Mouse (Mus musculus) neural tube, embryonic 11.5 days (tissue): ENCODE measurements around the gene Lbh. TPM values are rescaled to one million over a fixed set of nuclear protein-coding genes. Genes with fewer than 3 reads are reported as not detected.
A peak's percentile ranks its signal among the peaks of the same experiment; 100 is the strongest.

Source experiments
- ATAC-seq: fragments of 200-750 bp; cut with Nextera tagmentation; 2 replicates; pipeline ENCODE4 v1.8.0; 2017; ENCODE audit warnings: moderate number of reproducible peaks, mild to moderate bottlenecking, moderate TSS enrichment, moderate library complexity; ENCODE audit not compliant: insufficient read depth, low FRiP score, low TSS enrichment
- DNase-seq: peaks from one replicate; pipeline ENCODE4 v3.0.0-alpha.2; 2015; ENCODE audit warnings: low spot score
- H3K27ac ChIP-seq: fragments of 300-500 bp; sonication (generic); 2 replicates; pipeline ENCODE4 v1.5.1; 2014; ENCODE audit warnings: low read depth, mild to moderate bottlenecking, low read length
- H3K27me3 ChIP-seq: fragments of 300-500 bp; sonication (generic); 2 replicates; pipeline ENCODE4 v1.6.1; 2014; ENCODE audit warnings: mild to moderate bottlenecking, low read length, mixed read lengths; ENCODE audit not compliant: control insufficient read depth, insufficient read depth
- H3K36me3 ChIP-seq: fragments of 300-500 bp; sonication (generic); 2 replicates; pipeline ENCODE4 v1.6.1; 2014; ENCODE audit warnings: mild to moderate bottlenecking, low read length, moderate library complexity, mixed read lengths; ENCODE audit not compliant: control insufficient read depth, insufficient read depth
- H3K4me1 ChIP-seq: fragments of 300-500 bp; sonication (generic); 2 replicates; pipeline ENCODE4 v1.6.1; 2014; ENCODE audit warnings: low read length, mixed read lengths; ENCODE audit not compliant: control insufficient read depth, insufficient read depth
- H3K4me2 ChIP-seq: fragments of 300-500 bp; sonication (generic); 2 replicates; pipeline ENCODE4 v1.6.1; 2014; ENCODE audit warnings: low read depth, mild to moderate bottlenecking, moderate library complexity
- H3K4me3 ChIP-seq: fragments of 300-500 bp; sonication (generic); 2 replicates; pipeline ENCODE4 v1.5.1; 2014; ENCODE audit warnings: low read depth, low read length
- H3K9ac ChIP-seq: fragments of 300-500 bp; sonication (generic); 2 replicates; pipeline ENCODE4 v1.6.1; 2014; ENCODE audit warnings: mild to moderate bottlenecking, low read length
- H3K9me3 ChIP-seq: fragments of 300-500 bp; sonication (generic); 2 replicates; pipeline ENCODE4 v1.6.1; 2016; ENCODE audit warnings: low read length; ENCODE audit not compliant: control insufficient read depth
- WGBS: fragments of 180-500 bp; shearing (Covaris S2); extraction: QIAGEN DNeasy Blood & Tissue Kit; methylation state at CpG from one replicate; pipeline ENCODE4 v1.1.7; 2014; 5-methylcytosine and 5-hydroxymethylcytosine counted together
- polyA plus RNA-seq: library from polyadenylated mRNA; unstranded; fragments of >200 nt; fragmentation: Nextera tagmentation; extraction: Ambion mirVana; gene quantifications from 2 replicates; pipeline ENCODE4 v1.2.1, GENCODE M21; 2014

Lbh gene
- polyA plus RNA-seq, 1 experiment from 2014 or later: 5.3 TPM

- Histone ChIP-seq H3K9ac (peak overlapping the region; percentile 79), H3K27me3 (no peaks in the 10 kb centered on the region)
- under 1% methylated on average over 49 of the region's 54 CpGs for WGBS
Measured at GRCm38 (mm10) chr17:72918571-72919541, 751 bp downstream of the Lbh start.

GRCm38 (mm10) chr17:72919641-72920040 lies 1.5 kb downstream of the Lbh start:
- Histone ChIP-seq H3K9me3 (no peaks in the 10 kb centered on the region), H3K4me2 (peak overlapping the region; percentile 56), H3K27ac (no peak overlapping the region), H3K4me1 (peaks cover 15% of the 10 kb centered on the region; the same call in 1 of the 2 replicates), H3K4me3 (peak overlapping the region; percentile 66), H3K27me3 (no peaks in the 10 kb centered on the region), H3K36me3 (no peaks in the 10 kb centered on the region), H3K9ac (peak overlapping the region; percentile 79)
- WGBS: 5% methylated on average over 3 of the region's 3 CpGs
- no peak for DNase-seq
- ATAC-seq: no peak

More at GRCm38 (mm10) chr17:72918571-72919541, 751 bp downstream of the Lbh start:
- H3K9me3 ChIP-seq: no peaks in the 10 kb centered on the region
- peak; percentile 62 for ATAC-seq
- peak overlapping the region; percentile 66 for H3K4me3 ChIP-seq
- DNase-seq: peak; percentile 76
- peak overlapping the region; percentile 56 for H3K4me2 ChIP-seq
- H3K4me1 ChIP-seq: peaks cover 15% of the 10 kb centered on the region; the same call in 1 of the 2 replicates
- no peaks in the 10 kb centered on the region for H3K36me3 ChIP-seq
- peak overlapping the region; percentile 82 for H3K27ac ChIP-seq

DNA sequence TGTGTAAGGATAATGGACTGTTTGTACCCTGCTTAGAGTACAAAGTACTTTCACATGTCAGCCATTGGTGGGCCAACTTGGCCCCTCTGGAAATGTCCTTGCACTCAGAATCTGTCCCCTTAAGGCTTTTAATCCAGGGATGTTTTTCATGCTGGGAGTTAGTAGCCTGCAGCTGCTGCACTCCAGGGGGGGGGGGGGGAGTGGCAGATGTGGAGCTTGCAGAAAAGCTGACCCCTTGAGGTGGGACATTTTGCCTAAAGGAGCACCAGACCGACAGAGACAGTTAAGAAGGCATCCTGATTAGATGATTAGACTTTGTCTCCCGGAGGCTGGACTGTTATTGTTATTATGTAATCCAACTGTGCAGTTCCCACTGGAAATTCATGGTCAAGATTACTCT lies 2.3 kb downstream of the Lbh start:
- peak overlapping the region; percentile 27 for H3K4me2 ChIP-seq
- H3K9ac ChIP-seq: no peak overlapping the region; the same call in 1 of the 2 replicates
- DNase-seq (no peak), ATAC-seq (no peak)
- no peak overlapping the region; the same call in 1 of the 2 replicates for H3K4me3 ChIP-seq
- H3K9me3 ChIP-seq: no peaks in the 10 kb centered on the region
- peaks cover 22% of the 10 kb centered on the region for H3K4me1 ChIP-seq
- no peaks in the 10 kb centered on the region for H3K36me3 ChIP-seq
- WGBS: 22% methylated on average over 2 of the region's 2 CpGs
- no peaks in the 10 kb centered on the region for H3K27me3 ChIP-seq
- no peak overlapping the region for H3K27ac ChIP-seq

- Histone ChIP-seq H3K9me3 (no peaks in the 10 kb centered on the region), H3K27me3 (no peaks in the 10 kb centered on the region), H3K27ac (no peak overlapping the region), H3K4me3 (no peak overlapping the region), H3K36me3 (no peaks in the 10 kb centered on the region), H3K4me1 (peaks cover 25% of the 10 kb centered on the region), H3K4me2 (no peak overlapping the region), H3K9ac (no peak overlapping the region; the same call in 1 of the 2 replicates)
- ATAC-seq: no peak
- 58% methylated on average over 8 of the region's 9 CpGs for WGBS
- DNase-seq: no peak
Measured at GRCm38 (mm10) chr17:72920971-72921370, 2.9 kb downstream of the Lbh start.

DNA sequence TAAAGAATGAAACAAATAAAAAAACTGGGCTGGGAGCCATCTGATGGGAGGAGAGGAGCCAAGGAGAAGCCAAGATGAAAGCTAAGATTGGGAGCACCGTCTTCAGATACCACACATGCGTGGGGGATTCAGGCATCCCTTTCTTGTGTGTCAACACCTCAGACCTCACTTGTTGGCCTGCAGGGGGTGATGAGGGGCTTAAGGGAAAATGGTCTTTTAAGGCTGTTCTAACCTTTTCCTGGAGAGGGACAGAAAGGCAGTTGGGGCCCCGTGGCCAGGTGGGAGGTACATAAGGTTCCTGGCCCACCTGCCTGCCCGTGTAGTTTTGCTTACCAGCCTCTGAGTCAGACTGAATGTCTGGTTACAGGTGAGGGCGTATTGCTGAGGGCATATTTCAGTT lies 4.1 kb downstream of the Lbh start:
- no peak overlapping the region for H3K27ac ChIP-seq
- no peak overlapping the region for H3K4me3 ChIP-seq
- H3K27me3 ChIP-seq: no peaks in the 10 kb centered on the region
- no peaks in the 10 kb centered on the region for H3K36me3 ChIP-seq
- WGBS: 75% methylated on average over 5 of the region's 5 CpGs
- ATAC-seq (no peak), DNase-seq (no peak)
- peaks cover 25% of the 10 kb centered on the region for H3K4me1 ChIP-seq
- H3K9me3 ChIP-seq: no peaks in the 10 kb centered on the region
- no peak overlapping the region for H3K9ac ChIP-seq
- no peak overlapping the region for H3K4me2 ChIP-seq

- Histone ChIP-seq H3K27me3 (no peaks in the 10 kb centered on the region), H3K4me1 (peaks cover 25% of the 10 kb centered on the region), H3K4me3 (no peak overlapping the region), H3K27ac (no peak overlapping the region), H3K9me3 (no peaks in the 10 kb centered on the region), H3K36me3 (no peaks in the 10 kb centered on the region), H3K4me2 (no peak overlapping the region), H3K9ac (no peak overlapping the region)
- no peak for DNase-seq
- WGBS: 82% methylated on average over 4 of the region's 4 CpGs
- ATAC-seq: no peak
Measured at GRCm38 (mm10) chr17:72923283-72923682, 5.2 kb downstream of the Lbh start.

DNA sequence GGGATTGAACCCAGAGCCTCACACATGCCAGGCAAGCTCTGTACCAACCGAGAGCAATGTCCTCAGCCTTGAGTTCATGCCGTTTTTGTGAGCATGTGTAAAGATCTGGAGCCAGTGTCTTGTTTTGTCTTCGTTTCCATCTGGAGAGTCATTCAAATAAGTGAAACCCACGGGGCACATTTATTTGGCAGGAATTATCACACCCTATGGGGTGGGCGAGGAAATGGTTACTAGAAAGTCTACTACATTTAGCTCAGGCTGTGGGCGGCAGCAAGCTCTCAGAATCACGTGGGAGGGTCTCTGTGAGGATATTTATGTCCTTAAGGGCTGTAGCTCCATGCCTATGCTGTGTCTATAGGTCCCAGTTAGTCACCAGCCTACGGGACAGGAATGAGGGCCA lies 6.2 kb downstream of the Lbh start:
- no peak overlapping the region for H3K27ac ChIP-seq
- no peaks in the 10 kb centered on the region for H3K9me3 ChIP-seq
- H3K9ac ChIP-seq: no peak overlapping the region
- ATAC-seq (no peak), DNase-seq (no peak)
- H3K36me3 ChIP-seq: no peaks in the 10 kb centered on the region
- whole genome bisulfite sequencing: 71% methylated on average over 8 of the region's 8 CpGs
- H3K27me3 ChIP-seq: no peaks in the 10 kb centered on the region
- peaks cover 25% of the 10 kb centered on the region for H3K4me1 ChIP-seq
- no peak overlapping the region for H3K4me3 ChIP-seq
- no peak overlapping the region for H3K4me2 ChIP-seq

DNA sequence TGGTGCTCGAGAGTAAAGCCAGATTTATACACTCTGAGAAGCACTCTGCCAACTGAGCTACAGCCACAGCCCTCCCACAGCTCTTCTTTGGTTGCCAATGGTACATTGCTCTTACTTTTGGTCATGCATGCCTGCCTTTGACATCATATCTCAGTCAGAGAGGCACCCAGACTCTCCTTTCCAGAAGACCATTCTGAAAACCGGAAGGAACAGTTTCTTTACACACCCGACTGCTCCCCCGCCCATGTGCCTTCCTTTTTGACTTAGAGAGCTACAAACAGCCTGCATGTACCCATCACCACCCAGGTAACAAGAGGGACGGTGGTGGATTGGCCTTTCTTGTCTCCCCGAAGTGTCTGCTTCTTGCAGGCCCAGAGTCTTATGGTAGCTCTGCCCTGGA lies 7.0 kb downstream of the Lbh start:
- no peak overlapping the region for H3K9ac ChIP-seq
- DNase-seq: no peak
- H3K27me3 ChIP-seq: no peaks in the 10 kb centered on the region
- no peaks in the 10 kb centered on the region for H3K36me3 ChIP-seq
- H3K4me2 ChIP-seq: no peak overlapping the region
- H3K27ac ChIP-seq: peak overlapping the region; percentile 87
- WGBS: 88% methylated on average over 6 of the region's 6 CpGs
- peaks cover 20% of the 10 kb centered on the region for H3K4me1 ChIP-seq
- H3K4me3 ChIP-seq: no peak overlapping the region
- no peaks in the 10 kb centered on the region for H3K9me3 ChIP-seq
- no peak for ATAC-seq
